Mouse (Mus musculus) heart, embryonic 12.5 days (tissue): Measurements from ENCODE around the gene Gjb1. TPM values are rescaled to one million over a fixed set of nuclear protein-coding genes. Genes with fewer than 3 reads are reported as not detected.
"Not testable (repeated sequence)": the region's sequence is repeated elsewhere in the genome, so short reads cannot be mapped to it uniquely, and the experiment has no call there.

Source experiments
- ATAC-seq: fragments of 200-750 bp; cut with Nextera tagmentation; 2 replicates; pipeline ENCODE4 v1.8.0; 2017; ENCODE audit warnings: moderate TSS enrichment, moderate library complexity; ENCODE audit not compliant: insufficient number of reproducible peaks, low FRiP score
- H3K27ac ChIP-seq: fragments of 300-500 bp; sonication (generic); 2 replicates; pipeline ENCODE4 v1.5.1; 2016; ENCODE audit warnings: mild to moderate bottlenecking, moderate library complexity; ENCODE audit not compliant: poor library complexity, severe bottlenecking
- H3K27me3 ChIP-seq: fragments of 300-500 bp; sonication (generic); replicated peaks from 2 replicates; pipeline ENCODE4 v1.6.1; 2016; ENCODE audit warnings: mild to moderate bottlenecking, moderate library complexity
- H3K36me3 ChIP-seq: fragments of 300-500 bp; sonication (generic); 2 replicates; pipeline ENCODE4 v1.6.1; 2016; ENCODE audit warnings: mild to moderate bottlenecking, moderate library complexity
- H3K4me1 ChIP-seq: fragments of 300-500 bp; sonication (generic); replicated peaks from 2 replicates; pipeline ENCODE4 v1.6.1; 2016; ENCODE audit warnings: mild to moderate bottlenecking
- H3K4me2 ChIP-seq: fragments of 300-500 bp; sonication (generic); 2 replicates; pipeline ENCODE4 v1.6.1; 2016; ENCODE audit warnings: mild to moderate bottlenecking, moderate library complexity
- H3K4me3 ChIP-seq: fragments of 300-500 bp; sonication (generic); 2 replicates; pipeline ENCODE4 v1.5.1; 2016; ENCODE audit warnings: mild to moderate bottlenecking
- H3K9ac ChIP-seq: fragments of 300-500 bp; sonication (generic); 2 replicates; pipeline ENCODE4 v1.6.1; 2016; ENCODE audit warnings: mild to moderate bottlenecking, moderate library complexity
- H3K9me3 ChIP-seq: fragments of 300-500 bp; sonication (generic); replicated peaks from 2 replicates; pipeline ENCODE4 v1.6.1; 2016; ENCODE audit warnings: mild to moderate bottlenecking, moderate library complexity
- WGBS: fragments of 180-500 bp; shearing (Covaris S2); methylation state at CpG from one replicate; pipeline ENCODE4 v1.1.7; 2016; 5-methylcytosine and 5-hydroxymethylcytosine counted together
- polyA plus RNA-seq: library from polyadenylated mRNA; unstranded; fragments of >200 nt; fragmentation: Nextera tagmentation; extraction: Ambion mirVana; gene quantifications from 2 replicates; pipeline ENCODE4 v1.2.1, GENCODE M21; 2016

The Gjb1 gene
- polyA plus RNA-seq = 0.13 and 0.66 TPM in 2 replicates

GRCm38 (mm10) chrX:101376190-101376968 is at the start of gene Gjb1:
TSS of gene Gjb1 (plus strand) at chrX:101376378.
- H3K9ac ChIP-seq = no peak within 1 kb of the TSS
- no peaks in the 10 kb centered on the region for H3K4me1 ChIP-seq
- no peak within 1 kb of the TSS for H3K27ac ChIP-seq
- WGBS = 67% methylated on average over 7 of the region's 7 CpGs
- no peak within 1 kb of the TSS for H3K4me3 ChIP-seq
- no peaks in the 10 kb centered on the region for H3K36me3 ChIP-seq
- no peaks in the 10 kb centered on the region for H3K9me3 ChIP-seq
- peaks cover 3% of the 10 kb centered on the region; the same call in 1 of the 2 replicates for H3K27me3 ChIP-seq
- ATAC-seq = no peak
- no peak within 1 kb of the TSS for H3K4me2 ChIP-seq

DNA sequence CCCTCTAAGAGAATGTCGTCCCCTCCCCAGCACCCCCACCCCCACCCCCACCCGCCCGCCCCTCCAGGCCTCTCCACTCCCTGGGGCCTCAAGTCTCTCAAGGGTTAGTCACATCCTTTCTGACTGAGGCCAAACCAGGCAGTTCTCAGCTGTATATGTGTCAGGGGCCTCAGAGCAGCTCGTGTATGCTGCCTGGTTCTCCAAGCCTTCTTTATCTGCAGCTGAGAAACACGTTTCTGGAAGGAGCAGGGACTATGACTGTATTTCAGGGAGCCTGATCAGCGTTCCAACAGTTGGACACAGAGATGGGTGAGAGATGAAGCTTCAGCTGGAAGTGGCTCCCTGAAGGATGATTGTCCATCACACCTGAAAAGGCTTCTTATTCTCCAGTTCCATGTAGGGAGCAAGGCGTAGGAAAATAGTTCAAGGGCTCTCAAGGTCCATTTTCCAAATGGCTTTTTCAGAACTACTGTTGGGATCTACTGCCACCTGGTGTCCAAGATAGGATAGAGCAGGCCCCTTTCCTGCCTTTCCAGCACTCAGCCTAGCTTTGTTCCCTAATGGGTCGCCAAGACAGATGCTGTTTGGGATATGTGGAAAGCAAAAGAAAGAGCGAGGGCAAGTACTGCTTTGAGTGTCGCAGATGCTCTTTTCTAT is 46.7 kb upstream of the Gjb1 start:
- Histone ChIP-seq H3K27me3 (no peaks in the 10 kb centered on the region), H3K4me3 (no peak overlapping the region), H3K27ac (peak overlapping the region; percentile 48; the same call in 1 of the 2 replicates), H3K36me3 (no peaks in the 10 kb centered on the region), H3K4me1 (peaks cover 9% of the 10 kb centered on the region; the same call in 1 of the 2 replicates), H3K9me3 (no peaks in the 10 kb centered on the region), H3K9ac (no peak overlapping the region), H3K4me2 (peak overlapping the region; percentile 31; the same call in 1 of the 2 replicates)
- ATAC-seq = no peak
- 18% methylated on average over 8 of the region's 10 CpGs for WGBS

- Histone ChIP-seq H3K4me2 (peak overlapping the region; percentile 60), H3K9ac (peak overlapping the region; percentile 56; the same call in 1 of the 2 replicates), H3K9me3 (no peaks in the 10 kb centered on the region), H3K27ac (peak overlapping the region; percentile 91), H3K4me3 (peak overlapping the region; percentile 23), H3K27me3 (no peaks in the 10 kb centered on the region), H3K4me1 (no peaks in the 10 kb centered on the region), H3K36me3 (no peaks in the 10 kb centered on the region)
- peak; percentile 12; the same call in 1 of the 2 replicates for ATAC-seq
- WGBS = 43% methylated on average over 9 of the region's 9 CpGs
These were observed 44.2 kb upstream of the Gjb1 start for GRCm38 (mm10) chrX:101332031-101332374.

- Histone ChIP-seq H3K27ac (peak overlapping the region; percentile 91), H3K4me2 (peak overlapping the region; percentile 66), H3K9ac (peak overlapping the region; percentile 60), H3K4me1 (no peaks in the 10 kb centered on the region), H3K4me3 (peak overlapping the region; percentile 44), H3K27me3 (no peaks in the 10 kb centered on the region), H3K36me3 (no peaks in the 10 kb centered on the region), H3K9me3 (no peaks in the 10 kb centered on the region)
- WGBS = 18% methylated on average over 34 of the region's 49 CpGs
- ATAC-seq = peak; percentile 96
These were observed 43.6 kb upstream of the Gjb1 start for GRCm38 (mm10) chrX:101332375-101333211.

DNA sequence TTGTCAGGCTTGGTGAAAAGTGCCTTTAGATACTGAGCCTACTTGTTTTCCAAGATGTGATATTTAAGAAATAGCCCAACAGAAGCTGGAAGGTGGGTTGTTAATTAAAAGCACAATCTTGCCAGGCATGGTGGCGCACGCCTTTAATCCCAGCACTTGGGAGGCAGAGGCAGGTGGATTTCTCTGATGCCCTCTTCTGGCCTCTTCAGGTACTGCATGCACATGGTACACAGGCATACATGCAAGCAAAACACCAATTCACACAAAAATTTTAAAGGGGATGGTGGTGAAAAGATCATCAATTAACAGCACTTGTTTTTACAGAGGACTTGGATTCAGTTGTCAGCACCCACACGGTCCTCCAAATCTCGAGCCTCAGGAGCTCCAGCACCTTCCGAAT is 41.6 kb upstream of the Gjb1 start:
- no peak for ATAC-seq
- WGBS = 84% methylated on average over 5 of the region's 5 CpGs
- no peak overlapping the region for H3K9ac ChIP-seq
- H3K9me3 ChIP-seq = no peaks in the 10 kb centered on the region
- no peaks in the 10 kb centered on the region for H3K27me3 ChIP-seq
- H3K4me1 ChIP-seq = no peaks in the 10 kb centered on the region
- no peak overlapping the region for H3K4me3 ChIP-seq
- H3K36me3 ChIP-seq = no peaks in the 10 kb centered on the region
- no peak overlapping the region for H3K27ac ChIP-seq
- H3K4me2 ChIP-seq = no peak overlapping the region

DNA sequence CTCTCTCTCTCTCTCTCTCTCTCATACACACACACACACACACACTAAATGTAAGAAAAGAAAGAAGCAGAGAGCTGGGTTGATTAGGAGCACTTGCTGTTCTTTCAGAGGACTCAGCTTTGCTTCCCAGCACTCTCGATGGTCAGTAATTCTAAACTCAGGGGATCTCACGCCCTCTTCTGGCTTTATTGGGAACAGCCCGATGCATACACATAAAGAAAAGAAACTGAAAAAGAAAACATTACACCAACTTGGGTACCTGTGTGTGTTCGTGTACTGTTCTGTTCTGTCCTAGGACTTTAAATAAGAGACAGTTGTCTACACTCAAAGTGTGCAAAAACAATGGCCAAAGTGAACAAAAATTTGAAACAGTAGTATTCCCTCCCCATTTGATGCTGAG is 37.5 kb upstream of the Gjb1 start:
- no peak overlapping the region for H3K4me3 ChIP-seq
- H3K27me3 ChIP-seq = no peaks in the 10 kb centered on the region
- H3K9ac ChIP-seq = no peak overlapping the region
- WGBS = 45% methylated on average over 4 of the region's 4 CpGs
- H3K27ac ChIP-seq = no peak overlapping the region
- no peaks in the 10 kb centered on the region for H3K36me3 ChIP-seq
- no peaks in the 10 kb centered on the region for H3K9me3 ChIP-seq
- no peak overlapping the region for H3K4me2 ChIP-seq
- ATAC-seq = no peak
- no peaks in the 10 kb centered on the region for H3K4me1 ChIP-seq

- not testable (repeated sequence) for H3K4me1 ChIP-seq, H3K27ac ChIP-seq, H3K4me3 ChIP-seq, H3K27me3 ChIP-seq, ATAC-seq, H3K9me3 ChIP-seq, H3K4me2 ChIP-seq, H3K36me3 ChIP-seq, H3K9ac ChIP-seq
- 61% methylated on average over 2 of the region's 2 CpGs for WGBS
These were observed 33.3 kb upstream of the Gjb1 start for GRCm38 (mm10) chrX:101342837-101343236.

DNA sequence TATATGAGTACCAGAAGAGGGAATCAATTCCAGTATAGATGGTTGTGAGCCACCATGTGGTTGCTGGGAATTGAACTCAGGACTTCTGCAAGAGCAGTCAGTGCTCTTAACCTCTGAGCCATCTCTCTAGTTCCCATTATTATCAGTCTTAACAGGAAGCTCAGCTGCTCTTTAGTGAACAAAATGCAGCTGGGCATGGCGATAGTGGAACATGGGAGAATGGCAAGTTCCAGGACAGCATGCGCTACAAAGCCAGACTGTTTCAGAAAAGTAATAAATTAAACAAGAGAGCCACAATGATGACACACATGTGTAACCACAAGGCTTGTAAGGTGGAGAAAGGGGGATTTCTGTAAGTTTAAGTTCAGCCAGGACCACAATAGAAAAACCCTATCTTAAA is 30.7 kb upstream of the Gjb1 start:
- no peaks in the 10 kb centered on the region for H3K9me3 ChIP-seq

DNA sequence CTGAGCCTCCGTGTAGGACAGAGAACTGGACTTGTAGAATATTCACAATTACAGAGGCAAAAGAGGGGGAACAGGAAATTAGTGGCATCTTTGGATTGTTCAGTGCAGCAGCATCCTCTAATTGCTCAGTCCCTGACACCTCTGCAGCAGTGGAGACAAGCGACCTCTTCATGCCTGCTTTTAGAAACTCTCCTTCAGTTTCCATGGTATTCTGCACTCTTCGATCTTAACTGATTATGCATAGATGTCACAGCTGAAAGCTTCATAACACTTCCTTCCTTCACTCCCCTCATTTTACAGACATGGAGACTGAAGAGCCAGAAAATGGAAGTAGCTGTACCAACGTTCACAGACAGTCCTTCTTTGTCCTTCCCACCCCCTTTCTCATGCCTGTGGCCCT is 29.7 kb upstream of the Gjb1 start:
- WGBS = 44% methylated on average over 4 of the region's 4 CpGs
- H3K4me1 ChIP-seq = no peaks in the 10 kb centered on the region
- no peak for ATAC-seq

More for the DNA sequence above, 30.7 kb upstream of the Gjb1 start:
- Histone ChIP-seq H3K9ac (no peak overlapping the region), H3K36me3 (no peaks in the 10 kb centered on the region), H3K27me3 (no peaks in the 10 kb centered on the region), H3K4me2 (no peak overlapping the region), H3K27ac (no peak overlapping the region), H3K4me3 (no peak overlapping the region), H3K4me1 (no peaks in the 10 kb centered on the region)
- 86% methylated on average over 2 of the region's 2 CpGs for WGBS
- no peak for ATAC-seq

DNA sequence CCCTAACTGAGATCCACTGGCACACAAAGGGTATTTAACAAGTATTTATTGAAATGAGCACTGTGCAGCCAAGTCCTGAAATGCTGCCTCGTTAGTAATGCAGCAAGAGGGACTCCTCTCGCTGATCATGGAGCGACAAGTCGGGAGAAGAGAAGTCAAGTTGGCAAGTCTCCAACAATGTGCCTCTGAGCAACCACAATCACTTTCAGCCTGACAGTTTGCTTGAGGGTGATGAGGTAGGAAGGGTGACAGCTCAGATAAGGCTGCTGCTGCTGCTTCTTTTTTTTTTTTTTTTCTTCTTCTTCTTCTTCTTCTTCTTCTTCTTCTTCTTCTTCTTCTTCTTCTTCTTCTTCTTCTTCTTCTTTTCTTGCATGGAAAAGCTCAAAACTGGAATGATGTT is 25.0 kb upstream of the Gjb1 start:
- no peak for ATAC-seq
- Histone ChIP-seq H3K36me3 (no peaks in the 10 kb centered on the region), H3K9me3 (no peaks in the 10 kb centered on the region), H3K27ac (no peak overlapping the region), H3K4me3 (no peak overlapping the region), H3K4me2 (no peak overlapping the region), H3K9ac (no peak overlapping the region), H3K27me3 (no peaks in the 10 kb centered on the region), H3K4me1 (no peaks in the 10 kb centered on the region)
- 9% methylated on average over 4 of the region's 4 CpGs for WGBS

More for the DNA sequence above, 29.7 kb upstream of the Gjb1 start:
- H3K9ac ChIP-seq = no peak overlapping the region
- no peak overlapping the region for H3K4me3 ChIP-seq
- no peak overlapping the region for H3K27ac ChIP-seq
- no peaks in the 10 kb centered on the region for H3K9me3 ChIP-seq
- H3K27me3 ChIP-seq = no peaks in the 10 kb centered on the region
- no peaks in the 10 kb centered on the region for H3K36me3 ChIP-seq
- no peak overlapping the region for H3K4me2 ChIP-seq

DNA sequence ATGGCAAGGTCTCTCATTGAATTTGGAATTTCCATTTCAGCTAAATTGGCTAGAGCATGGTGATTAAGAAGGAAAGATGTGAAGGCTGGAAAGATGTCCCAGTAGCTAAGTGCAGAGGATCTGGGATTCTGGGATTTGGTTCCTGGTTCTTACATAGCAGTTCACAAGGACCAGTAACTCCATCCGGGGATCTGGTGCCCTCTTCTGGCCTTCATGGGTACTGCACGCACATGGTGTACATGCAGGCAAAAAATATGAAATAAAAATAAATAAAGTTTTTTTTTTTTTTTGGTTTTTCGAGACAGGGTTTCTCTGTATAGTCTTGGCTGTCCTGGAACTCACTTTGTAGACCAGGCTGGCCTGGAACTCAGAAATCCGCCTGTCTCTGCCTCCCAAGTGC is 17.3 kb upstream of the Gjb1 start:
- H3K4me2 ChIP-seq, H3K9me3 ChIP-seq, H3K4me3 ChIP-seq, H3K36me3 ChIP-seq, H3K9ac ChIP-seq, H3K27me3 ChIP-seq, H3K4me1 ChIP-seq, ATAC-seq, H3K27ac ChIP-seq: not testable (repeated sequence)
- 55% methylated on average over 4 of the region's 4 CpGs for WGBS
